Mouse (Mus musculus) cortical plate, adult 2 months (tissue): ENCODE measurements around the gene Trp53i11.

Source experiments
- CTCF ChIP-seq: fragments of 200-500 bp; IDR thresholded peaks from 2 replicates; pipeline ENCODE4 v1.5.1; 2011; ENCODE audit warnings: mild to moderate bottlenecking, control low read depth, low read length; ENCODE audit not compliant: insufficient read depth; ENCODE audit errors: extremely low read depth
- POLR2A ChIP-seq: fragments of 200-500 bp; IDR thresholded peaks from 2 replicates; pipeline ENCODE4 v1.6.1; 2011; ENCODE audit warnings: mild to moderate bottlenecking, low read length, control low read depth; ENCODE audit not compliant: insufficient read depth; ENCODE audit errors: extremely low read depth

DNA sequence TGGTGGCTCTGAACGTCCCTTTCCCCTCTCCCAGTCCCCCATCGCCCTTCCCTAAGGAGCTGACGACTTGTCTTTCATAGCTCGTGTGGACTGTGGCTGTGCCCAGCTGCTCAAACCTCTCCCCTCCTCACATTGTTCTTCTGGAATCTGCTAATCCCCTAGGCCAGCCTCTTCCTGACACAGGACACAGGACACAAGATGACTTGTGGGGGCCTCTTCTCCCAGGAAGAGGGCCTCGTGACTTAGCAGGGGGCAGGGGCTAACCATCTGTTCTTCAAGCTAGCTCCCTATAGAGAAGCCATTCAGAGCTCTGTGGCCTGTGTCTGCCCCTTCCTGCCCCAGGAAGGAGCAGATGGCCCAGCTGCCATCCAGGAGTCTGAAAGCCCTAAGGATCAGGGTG, 13.2 kb upstream of the Trp53i11 start:
- no peak for TF ChIP-seq CTCF
- TF ChIP-seq POLR2A = no peak
